Mouse (Mus musculus): ENCODE data around the gene Gm20662. TPM values are rescaled to one million over a fixed set of nuclear protein-coding genes. Genes with fewer than 3 reads are reported as not detected.

The Gm20662 gene
- polyA plus RNA-seq, 1 experiment, result 1.7 TPM

DNA sequence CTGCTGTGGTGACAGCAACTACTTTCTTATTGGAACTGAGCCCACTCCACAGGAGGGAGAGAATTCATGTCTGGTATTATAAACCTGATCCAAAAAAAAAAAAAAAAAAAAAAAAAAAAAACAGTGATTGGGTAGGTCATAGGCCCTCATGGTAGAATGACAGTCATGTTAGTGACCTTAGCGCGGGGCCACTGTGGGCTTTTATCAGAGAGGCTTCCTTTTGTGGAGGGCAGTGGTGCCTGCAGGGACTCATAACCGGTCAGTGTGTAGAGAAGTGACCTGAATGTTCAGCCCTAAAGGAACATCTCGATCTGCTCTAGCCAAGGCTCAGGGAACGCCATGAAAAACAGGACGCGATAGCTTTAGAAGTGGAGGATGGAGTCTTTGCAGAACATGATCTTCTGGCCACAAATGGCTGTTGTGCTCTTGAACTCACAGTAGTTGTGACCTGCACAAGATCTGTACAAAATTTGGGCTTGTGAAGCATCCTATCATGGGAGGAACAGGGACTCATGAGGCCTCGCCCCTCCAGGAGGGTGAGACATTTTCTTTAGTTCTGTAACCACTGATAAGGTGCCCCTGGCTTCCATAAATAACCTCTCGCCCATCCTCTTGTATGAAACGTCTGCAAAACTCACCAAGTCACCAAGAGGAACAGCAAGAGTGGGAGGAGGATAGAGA, 21.5 kb upstream of the Gm20662 start:
- TF ChIP-seq POLR2A (IDR thresholded peaks at IDR 0.05; ENCODE audit: low read depth, low read length), result no peak
- no peak for TF ChIP-seq CTCF (IDR thresholded peaks at IDR 0.05; ENCODE audit: extremely low read depth, insufficient read depth, insufficient read length, insufficient replicate concordance)
- H3K36me3 ChIP-seq (ENCODE audit: control insufficient read depth, insufficient read depth, low read length), result peaks cover 22% of the 10 kb centered on the region

DNA sequence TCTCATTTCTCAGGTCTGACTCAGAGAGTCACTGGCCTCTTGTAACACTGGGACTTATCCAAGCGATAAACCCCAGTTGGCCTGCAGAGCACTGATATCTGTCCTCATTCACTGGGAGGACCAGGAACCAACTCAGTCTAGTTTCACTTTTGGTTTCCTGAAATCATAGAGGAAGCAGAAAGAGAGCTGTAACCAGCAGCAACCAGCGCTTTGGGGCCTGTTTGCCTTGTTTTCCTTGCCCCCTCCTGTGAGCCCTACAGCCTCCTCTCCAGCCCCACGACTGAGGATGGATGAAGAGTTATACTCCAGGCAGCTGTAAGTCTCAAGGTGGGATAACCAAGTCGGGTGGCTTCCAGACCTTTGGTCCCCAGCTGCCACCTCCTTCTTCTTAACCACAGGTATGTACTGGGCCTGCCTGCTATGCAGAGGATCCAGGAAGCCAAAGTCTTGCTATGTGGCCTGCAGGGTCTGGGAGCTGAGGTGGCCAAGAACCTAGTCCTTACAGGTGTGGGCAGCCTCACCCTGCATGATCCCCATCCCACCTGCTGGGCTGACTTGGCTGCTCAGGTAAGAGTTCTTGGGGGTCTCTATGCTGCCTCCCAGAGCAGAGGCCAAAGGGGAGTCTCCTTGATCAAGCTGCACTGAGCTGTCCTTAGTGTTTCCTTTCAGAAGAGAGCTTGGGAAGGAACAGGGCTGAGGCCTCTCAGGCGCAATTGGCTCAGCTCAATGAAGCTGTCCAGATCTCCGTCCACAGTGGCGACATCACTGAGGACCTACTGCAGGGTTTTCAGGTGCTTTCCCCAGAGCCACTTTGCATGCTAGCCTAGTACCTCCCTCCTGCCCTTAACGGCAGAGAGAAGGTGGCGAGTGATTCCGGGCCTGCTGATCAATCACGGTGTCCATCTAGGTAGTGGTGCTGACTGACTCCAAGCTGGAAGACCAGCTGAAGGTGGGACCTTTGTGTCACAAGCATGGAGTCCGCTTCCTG, 20.5 kb upstream of the Gm20662 start, which contains the start of gene Uba7:
TSS of gene Uba7 (plus strand) at position 107 of the 988 bp plus-strand sequence.
- DNase-seq (ENCODE audit: low read depth in 1 of 2, low spot score in 2 of 2), result peak; percentile 56 to 69
- WGBS, result 11% methylated on average over 12 of the region's 12 CpGs
- Histone ChIP-seq H3K4me1 (ENCODE audit: control insufficient read depth, insufficient read depth, insufficient read length) (peaks cover 5% of the 10 kb centered on the region), H3K27ac (ENCODE audit: insufficient read depth, low read length) (peak within 1 kb of the TSS; percentile 85), H3K36me3 (ENCODE audit: control insufficient read depth, insufficient read depth, low read length) (peaks cover 27% of the 10 kb centered on the region), H3K27me3 (ENCODE audit: control insufficient read depth, insufficient read depth, low read length) (no peaks in the 10 kb centered on the region), H3K4me3 (ENCODE audit: extremely low read depth, insufficient read depth, insufficient read length) (peak within 1 kb of the TSS; percentile 60)
- TF ChIP-seq POLR2A (IDR thresholded peaks at IDR 0.05; ENCODE audit: low read depth, low read length), result peak; percentile 35; the same call in 1 of the 2 replicates
- no peak for TF ChIP-seq CTCF (IDR thresholded peaks at IDR 0.05; ENCODE audit: extremely low read depth, insufficient read depth, insufficient read length, insufficient replicate concordance)

More for the DNA sequence above, 21.5 kb upstream of the Gm20662 start:
- Histone ChIP-seq H3K4me1 (ENCODE audit: control insufficient read depth, insufficient read depth, insufficient read length) (peaks cover 5% of the 10 kb centered on the region), H3K27me3 (ENCODE audit: control insufficient read depth, insufficient read depth, low read length) (no peaks in the 10 kb centered on the region), H3K27ac (ENCODE audit: insufficient read depth, low read length) (peak overlapping the region; percentile 74), H3K4me3 (ENCODE audit: extremely low read depth, insufficient read depth, insufficient read length) (no peak overlapping the region)
- no peak for DNase-seq (ENCODE audit: low read depth in 1 of 2, low spot score in 2 of 2)
- WGBS, result 59% methylated on average over 10 of the region's 10 CpGs

DNA sequence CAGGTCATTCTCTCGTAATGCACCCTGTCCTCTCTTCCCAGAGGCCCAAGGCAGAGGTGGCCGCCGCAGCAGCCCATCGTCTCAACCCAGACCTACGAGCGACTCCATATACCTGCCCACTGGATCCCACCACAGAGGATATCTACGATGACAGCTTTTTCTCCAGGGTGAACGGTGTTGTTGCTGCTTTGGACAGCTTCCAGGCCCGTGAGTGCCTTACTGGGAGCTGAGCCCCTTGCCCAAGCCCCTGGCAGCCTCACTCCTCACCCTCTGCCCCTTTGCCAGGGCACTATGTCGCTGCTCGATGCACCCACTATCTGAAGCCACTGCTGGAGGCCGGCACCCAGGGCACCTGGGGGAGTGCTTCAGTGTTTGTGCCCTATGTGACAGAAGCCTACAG, 17.3 kb upstream of the Gm20662 start:
- Histone ChIP-seq H3K27ac (ENCODE audit: insufficient read depth, low read length) (no peak overlapping the region), H3K4me3 (ENCODE audit: extremely low read depth, insufficient read depth, insufficient read length) (no peak overlapping the region), H3K27me3 (ENCODE audit: control insufficient read depth, insufficient read depth, low read length) (no peaks in the 10 kb centered on the region), H3K36me3 (ENCODE audit: control insufficient read depth, insufficient read depth, low read length) (peaks cover 38% of the 10 kb centered on the region), H3K4me1 (ENCODE audit: control insufficient read depth, insufficient read depth, insufficient read length) (peaks cover 26% of the 10 kb centered on the region)
- 94% methylated on average over 12 of the region's 12 CpGs for WGBS
- TF ChIP-seq CTCF (IDR thresholded peaks at IDR 0.05; ENCODE audit: extremely low read depth, insufficient read depth, insufficient read length, insufficient replicate concordance) (no peak), POLR2A (IDR thresholded peaks at IDR 0.05; ENCODE audit: low read depth, low read length) (no peak)
- DNase-seq (ENCODE audit: low read depth in 1 of 2, low spot score in 2 of 2), result no peak

DNA sequence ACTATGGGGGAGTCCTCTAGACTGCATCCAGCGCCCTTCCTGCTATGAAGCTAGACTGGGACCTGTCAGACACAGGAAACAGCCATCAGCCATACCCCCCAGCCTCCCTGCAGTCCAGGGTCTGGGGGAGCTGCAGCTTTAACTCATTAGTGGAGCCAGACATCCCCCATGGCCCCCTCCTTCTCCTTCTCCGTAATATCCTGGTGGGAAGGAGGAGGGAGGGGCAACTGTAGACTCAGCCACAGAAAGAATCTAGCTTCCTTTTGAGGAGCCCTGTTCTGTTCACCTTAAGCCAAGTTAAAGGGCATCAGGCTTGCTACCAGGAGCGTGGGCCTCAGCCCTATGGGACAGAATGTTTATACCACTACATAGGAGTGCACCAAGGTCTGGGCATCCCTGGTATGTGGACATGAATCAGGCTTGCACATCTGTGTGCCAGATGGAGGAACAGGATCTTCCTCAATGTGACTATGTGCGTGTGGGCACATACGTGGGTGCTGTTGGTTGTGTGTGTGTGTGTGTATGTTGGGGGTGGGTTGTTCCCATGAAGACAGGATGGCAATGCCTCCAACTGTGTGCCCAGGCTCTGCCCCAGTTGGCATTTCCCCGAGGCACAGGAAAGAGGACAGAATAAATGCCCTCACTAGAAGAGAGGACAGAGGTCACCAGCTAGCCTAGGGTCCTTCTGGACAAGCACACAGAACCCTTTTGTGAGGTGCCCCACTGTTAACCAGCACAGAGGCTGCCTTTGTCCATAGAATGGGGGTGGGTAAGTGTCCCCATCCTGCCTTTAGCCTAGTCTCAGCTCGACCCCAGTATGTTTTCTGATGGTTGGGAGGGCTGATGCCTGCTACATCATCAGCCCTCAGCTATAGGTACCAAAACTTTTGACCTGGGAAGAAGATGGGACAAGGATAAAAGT, 14.2 kb upstream of the Gm20662 start:
- TF ChIP-seq CTCF (IDR thresholded peaks at IDR 0.05; ENCODE audit: extremely low read depth, insufficient read depth, insufficient read length, insufficient replicate concordance) (no peak), POLR2A (IDR thresholded peaks at IDR 0.05; ENCODE audit: low read depth, low read length) (no peak)
- H3K36me3 ChIP-seq (ENCODE audit: control insufficient read depth, insufficient read depth, low read length), result peaks cover 38% of the 10 kb centered on the region
- H3K4me1 ChIP-seq (ENCODE audit: control insufficient read depth, insufficient read depth, insufficient read length), result peaks cover 34% of the 10 kb centered on the region
- H3K4me3 ChIP-seq (ENCODE audit: extremely low read depth, insufficient read depth, insufficient read length), result no peak overlapping the region
- 34% methylated on average over 7 of the region's 7 CpGs for WGBS
- H3K27ac ChIP-seq (ENCODE audit: insufficient read depth, low read length), result peak overlapping the region; percentile 83
- no peaks in the 10 kb centered on the region for H3K27me3 ChIP-seq (ENCODE audit: control insufficient read depth, insufficient read depth, low read length)
- DNase-seq (ENCODE audit: low read depth in 1 of 2, low spot score in 2 of 2), result no peak

DNA sequence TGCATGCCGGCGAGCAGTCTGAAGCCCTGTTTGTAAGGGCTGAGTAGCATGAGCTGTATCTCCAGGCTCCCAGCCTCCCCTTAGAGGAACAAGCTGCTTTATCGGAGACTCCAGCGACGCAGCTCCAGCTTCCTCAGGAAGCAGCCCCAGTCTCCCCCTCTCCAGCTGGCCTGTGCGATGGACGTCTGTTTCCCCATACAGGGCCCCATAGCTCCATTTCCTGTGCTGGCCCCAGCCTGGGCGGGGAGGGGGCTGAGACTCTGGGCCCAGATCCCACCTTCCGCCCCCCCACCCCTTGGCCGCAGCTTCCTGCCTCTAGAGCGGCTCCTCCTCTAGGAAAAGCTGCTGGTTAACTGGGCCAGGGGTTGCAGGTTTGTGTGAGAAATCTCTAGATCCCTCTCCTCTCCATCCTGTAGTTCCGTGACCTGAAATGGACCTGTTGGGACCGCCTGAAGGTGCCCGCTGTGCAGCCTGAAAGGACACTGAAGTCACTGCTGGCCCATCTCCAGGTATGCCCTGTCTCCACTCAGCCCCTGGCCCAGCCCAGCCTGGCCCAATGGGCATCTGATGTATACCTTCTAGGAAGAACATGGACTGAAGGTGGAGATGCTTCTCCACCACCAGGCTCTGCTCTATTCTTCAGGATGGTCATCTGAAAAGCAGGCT, 13.3 kb upstream of the Gm20662 start, which contains the start of gene Gm20661:
TSS of gene Gm20661 (plus strand) at position 378 of the 666 bp plus-strand sequence.
- Histone ChIP-seq H3K4me1 (ENCODE audit: control insufficient read depth, insufficient read depth, insufficient read length) (peaks cover 34% of the 10 kb centered on the region), H3K27ac (ENCODE audit: insufficient read depth, low read length) (peak within 1 kb of the TSS; percentile 83), H3K36me3 (ENCODE audit: control insufficient read depth, insufficient read depth, low read length) (peaks cover 30% of the 10 kb centered on the region), H3K4me3 (ENCODE audit: extremely low read depth, insufficient read depth, insufficient read length) (no peak within 1 kb of the TSS), H3K27me3 (ENCODE audit: control insufficient read depth, insufficient read depth, low read length) (no peaks in the 10 kb centered on the region)
- TF ChIP-seq POLR2A (IDR thresholded peaks at IDR 0.05; ENCODE audit: low read depth, low read length), result no peak
- TF ChIP-seq CTCF (IDR thresholded peaks at IDR 0.05; ENCODE audit: extremely low read depth, insufficient read depth, insufficient read length, insufficient replicate concordance), result no peak
- peak in 1 of 2 experiments; percentile 38 for DNase-seq (ENCODE audit: low read depth in 1 of 2, low spot score in 2 of 2)
- 16% methylated on average over 14 of the region's 14 CpGs for WGBS
